Mouse (Mus musculus): Measurements from ENCODE around the gene Spns1. TPM values are rescaled to one million over a fixed set of nuclear protein-coding genes. Genes with fewer than 3 reads are reported as not detected.

The Spns1 gene
- polyA plus RNA-seq (2015; fragmentation: Nextera tagmentation; extraction: Ambion mirVana): 87.1 and 92.6 TPM in 2 replicates

- WGBS: under 1% methylated on average over 33 of the region's 33 CpGs
- Histone ChIP-seq H3K4me2 (ENCODE audit: low read length) (peak within 1 kb of the TSS; percentile 89), H3K9me3 (replicated peaks; ENCODE audit: control insufficient read depth, low read length, poor library complexity, severe bottlenecking) (no peaks in the 10 kb centered on the region), H3K27me3 (ENCODE audit: control insufficient read depth, insufficient read depth, low read depth, low read length) (no peaks in the 10 kb centered on the region), H3K36me3 (ENCODE audit: control insufficient read depth, insufficient read depth, low read length) (peaks cover 11% of the 10 kb centered on the region), H3K27ac (ENCODE audit: low read length) (peak within 1 kb of the TSS; percentile 85), H3K4me3 (ENCODE audit: low read depth, low read length) (peak within 1 kb of the TSS; percentile 85), H3K4me1 (ENCODE audit: control insufficient read depth, insufficient read depth, low read length) (peaks cover 17% of the 10 kb centered on the region), H3K9ac (ENCODE audit: low read depth, low read length) (peak within 1 kb of the TSS; percentile 85)
- ATAC-seq: peak; percentile 97
Measured at GRCm38 (mm10) chr7:126377278-126378158, at the start of gene Spns1. TSS of gene Spns1 (minus strand) at chr7:126377450.

GRCm38 (mm10) chr7:126424161-126424560 is 46.9 kb upstream of the Spns1 start:
- Histone ChIP-seq H3K36me3 (ENCODE audit: control insufficient read depth, insufficient read depth, low read length) (no peaks in the 10 kb centered on the region), H3K4me3 (ENCODE audit: low read depth, low read length) (no peak overlapping the region), H3K27me3 (ENCODE audit: control insufficient read depth, insufficient read depth, low read depth, low read length) (no peaks in the 10 kb centered on the region), H3K27ac (ENCODE audit: low read length) (no peak overlapping the region), H3K4me1 (ENCODE audit: control insufficient read depth, insufficient read depth, low read length) (peaks cover 5% of the 10 kb centered on the region; the same call in 1 of the 2 replicates), H3K9me3 (replicated peaks; ENCODE audit: control insufficient read depth, low read length, poor library complexity, severe bottlenecking) (no peaks in the 10 kb centered on the region), H3K4me2 (ENCODE audit: low read length) (no peak overlapping the region), H3K9ac (ENCODE audit: low read depth, low read length) (no peak overlapping the region)
- no peak for ATAC-seq
- 89% methylated on average over 6 of the region's 6 CpGs for WGBS

- H3K4me1 ChIP-seq (ENCODE audit: control insufficient read depth, insufficient read depth, low read length): no peaks in the 10 kb centered on the region
- H3K27ac ChIP-seq (ENCODE audit: low read length): no peak overlapping the region
- 91% methylated on average over 5 of the region's 5 CpGs for WGBS
- no peaks in the 10 kb centered on the region for H3K9me3 ChIP-seq (replicated peaks; ENCODE audit: control insufficient read depth, low read length, poor library complexity, severe bottlenecking)
- no peak for ATAC-seq
- no peaks in the 10 kb centered on the region for H3K27me3 ChIP-seq (ENCODE audit: control insufficient read depth, insufficient read depth, low read depth, low read length)
- H3K36me3 ChIP-seq (ENCODE audit: control insufficient read depth, insufficient read depth, low read length): no peaks in the 10 kb centered on the region
- H3K4me3 ChIP-seq (ENCODE audit: low read depth, low read length): no peak overlapping the region
- H3K4me2 ChIP-seq (ENCODE audit: low read length): no peak overlapping the region
- H3K9ac ChIP-seq (ENCODE audit: low read depth, low read length): no peak overlapping the region
Measured at GRCm38 (mm10) chr7:126421756-126422155, 44.5 kb upstream of the Spns1 start.

- H3K4me2 ChIP-seq (ENCODE audit: low read length): no peak overlapping the region
- H3K4me1 ChIP-seq (ENCODE audit: control insufficient read depth, insufficient read depth, low read length): no peaks in the 10 kb centered on the region
- H3K4me3 ChIP-seq (ENCODE audit: low read depth, low read length): no peak overlapping the region
- 0 out of 2 replicates have a peak, but pooled peaks cover 2% of the 10 kb centered on the region for H3K27me3 ChIP-seq (ENCODE audit: control insufficient read depth, insufficient read depth, low read depth, low read length)
- no peaks in the 10 kb centered on the region for H3K36me3 ChIP-seq (ENCODE audit: control insufficient read depth, insufficient read depth, low read length)
- no peak overlapping the region for H3K27ac ChIP-seq (ENCODE audit: low read length)
- no peak overlapping the region for H3K9ac ChIP-seq (ENCODE audit: low read depth, low read length)
- no peak for ATAC-seq
- no peaks in the 10 kb centered on the region for H3K9me3 ChIP-seq (replicated peaks; ENCODE audit: control insufficient read depth, low read length, poor library complexity, severe bottlenecking)
- 69% methylated on average over 3 of the region's 3 CpGs for WGBS
Measured at GRCm38 (mm10) chr7:126418496-126418895, 41.2 kb upstream of the Spns1 start.

GRCm38 (mm10) chr7:126417606-126418005 is 40.4 kb upstream of the Spns1 start:
- H3K4me1 ChIP-seq (ENCODE audit: control insufficient read depth, insufficient read depth, low read length): no peaks in the 10 kb centered on the region
- H3K9ac ChIP-seq (ENCODE audit: low read depth, low read length): no peak overlapping the region
- WGBS: 75% methylated on average over 4 of the region's 4 CpGs
- no peak overlapping the region for H3K27ac ChIP-seq (ENCODE audit: low read length)
- H3K36me3 ChIP-seq (ENCODE audit: control insufficient read depth, insufficient read depth, low read length): no peaks in the 10 kb centered on the region
- no peaks in the 10 kb centered on the region for H3K9me3 ChIP-seq (replicated peaks; ENCODE audit: control insufficient read depth, low read length, poor library complexity, severe bottlenecking)
- 0 out of 2 replicates have a peak, but pooled peaks cover 2% of the 10 kb centered on the region for H3K27me3 ChIP-seq (ENCODE audit: control insufficient read depth, insufficient read depth, low read depth, low read length)
- no peak overlapping the region for H3K4me3 ChIP-seq (ENCODE audit: low read depth, low read length)
- no peak overlapping the region for H3K4me2 ChIP-seq (ENCODE audit: low read length)
- no peak for ATAC-seq

- no peak overlapping the region for H3K4me2 ChIP-seq (ENCODE audit: low read length)
- no peak overlapping the region for H3K27ac ChIP-seq (ENCODE audit: low read length)
- no peak overlapping the region for H3K4me3 ChIP-seq (ENCODE audit: low read depth, low read length)
- H3K27me3 ChIP-seq (ENCODE audit: control insufficient read depth, insufficient read depth, low read depth, low read length): 0 out of 2 replicates have a peak, but pooled peaks cover 2% of the 10 kb centered on the region
- 8% methylated on average over 8 of the region's 8 CpGs for WGBS
- no peaks in the 10 kb centered on the region for H3K9me3 ChIP-seq (replicated peaks; ENCODE audit: control insufficient read depth, low read length, poor library complexity, severe bottlenecking)
- no peaks in the 10 kb centered on the region for H3K4me1 ChIP-seq (ENCODE audit: control insufficient read depth, insufficient read depth, low read length)
- no peak for ATAC-seq
- H3K9ac ChIP-seq (ENCODE audit: low read depth, low read length): no peak overlapping the region
- H3K36me3 ChIP-seq (ENCODE audit: control insufficient read depth, insufficient read depth, low read length): no peaks in the 10 kb centered on the region
Measured at GRCm38 (mm10) chr7:126417045-126417444, 39.8 kb upstream of the Spns1 start.

- H3K4me2 ChIP-seq (ENCODE audit: low read length): no peak overlapping the region
- H3K9me3 ChIP-seq (replicated peaks; ENCODE audit: control insufficient read depth, low read length, poor library complexity, severe bottlenecking): no peaks in the 10 kb centered on the region
- 0 out of 2 replicates have a peak, but pooled peaks cover 2% of the 10 kb centered on the region for H3K27me3 ChIP-seq (ENCODE audit: control insufficient read depth, insufficient read depth, low read depth, low read length)
- no peak for ATAC-seq
- 43% methylated on average over 2 of the region's 2 CpGs for WGBS
- H3K27ac ChIP-seq (ENCODE audit: low read length): no peak overlapping the region
- no peak overlapping the region for H3K4me3 ChIP-seq (ENCODE audit: low read depth, low read length)
- no peaks in the 10 kb centered on the region for H3K36me3 ChIP-seq (ENCODE audit: control insufficient read depth, insufficient read depth, low read length)
- H3K9ac ChIP-seq (ENCODE audit: low read depth, low read length): no peak overlapping the region
- no peaks in the 10 kb centered on the region for H3K4me1 ChIP-seq (ENCODE audit: control insufficient read depth, insufficient read depth, low read length)
Measured at GRCm38 (mm10) chr7:126416615-126417014, 39.4 kb upstream of the Spns1 start.

GRCm38 (mm10) chr7:126414725-126415124 is 37.5 kb upstream of the Spns1 start, which contains the start of gene Cd19:
TSS of gene Cd19 (minus strand) at chr7:126414889.
- Histone ChIP-seq H3K4me2 (ENCODE audit: low read length) (no peak within 1 kb of the TSS), H3K4me3 (ENCODE audit: low read depth, low read length) (no peak within 1 kb of the TSS), H3K27ac (ENCODE audit: low read length) (no peak within 1 kb of the TSS), H3K9ac (ENCODE audit: low read depth, low read length) (no peak within 1 kb of the TSS), H3K4me1 (ENCODE audit: control insufficient read depth, insufficient read depth, low read length) (no peaks in the 10 kb centered on the region), H3K36me3 (ENCODE audit: control insufficient read depth, insufficient read depth, low read length) (no peaks in the 10 kb centered on the region), H3K27me3 (ENCODE audit: control insufficient read depth, insufficient read depth, low read depth, low read length) (0 out of 2 replicates have a peak, but pooled peaks cover 2% of the 10 kb centered on the region), H3K9me3 (replicated peaks; ENCODE audit: control insufficient read depth, low read length, poor library complexity, severe bottlenecking) (no peaks in the 10 kb centered on the region)
- 92% methylated on average over 6 of the region's 6 CpGs for WGBS
- no peak for ATAC-seq

- WGBS: 83% methylated on average over 4 of the region's 4 CpGs
- H3K4me3 ChIP-seq (ENCODE audit: low read depth, low read length): no peak overlapping the region
Measured at GRCm38 (mm10) chr7:126411061-126411460, 33.8 kb upstream of the Spns1 start.

More at GRCm38 (mm10) chr7:126411061-126411460, 33.8 kb upstream of the Spns1 start:
- Histone ChIP-seq H3K9me3 (replicated peaks; ENCODE audit: control insufficient read depth, low read length, poor library complexity, severe bottlenecking) (no peaks in the 10 kb centered on the region), H3K4me1 (ENCODE audit: control insufficient read depth, insufficient read depth, low read length) (no peaks in the 10 kb centered on the region), H3K4me2 (ENCODE audit: low read length) (no peak overlapping the region), H3K9ac (ENCODE audit: low read depth, low read length) (no peak overlapping the region), H3K36me3 (ENCODE audit: control insufficient read depth, insufficient read depth, low read length) (no peaks in the 10 kb centered on the region), H3K27ac (ENCODE audit: low read length) (no peak overlapping the region), H3K27me3 (ENCODE audit: control insufficient read depth, insufficient read depth, low read depth, low read length) (0 out of 2 replicates have a peak, but pooled peaks cover 2% of the 10 kb centered on the region)
- no peak for ATAC-seq
